Mouse (Mus musculus) urinary bladder, postnatal 4 days (tissue): ENCODE measurements around the gene Zfp57.
"Not testable (repeated sequence)": the region's sequence is repeated elsewhere in the genome, so short reads cannot be mapped to it uniquely, and the experiment has no call there.

Experiments
- DNase-seq, 2 experiments: peaks; one replicate each; pipeline ENCODE4 v3.0.0; 2021 to 2022; ENCODE audit warnings: low spot score in 2 of 2

Gene Zfp57

DNA sequence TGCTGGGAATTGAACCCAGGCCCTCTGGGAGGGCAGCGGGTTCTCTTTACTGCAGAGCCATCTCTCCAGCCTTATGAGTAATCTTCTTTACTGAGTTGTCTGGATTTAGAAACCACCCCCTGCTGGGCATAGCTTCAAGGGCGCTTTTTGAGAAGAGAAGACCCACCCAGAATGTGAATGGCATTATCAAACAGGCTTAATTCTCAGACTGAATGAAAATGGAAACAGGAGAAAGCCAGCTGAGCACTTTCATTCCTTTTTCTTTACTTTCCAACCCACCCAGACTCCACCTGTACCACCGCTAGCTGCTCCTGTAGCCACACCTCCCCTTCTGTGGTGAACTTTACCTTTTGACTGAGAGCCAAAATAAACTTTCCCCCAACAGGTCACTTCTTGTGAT is 5.5 kb upstream of the Zfp57 start:
- no peak for DNase-seq

- DNase-seq, result peak; percentile 57 to 88
Observed at GRCm38 (mm10) chr17:36997033-36997735, 3.8 kb upstream of the Zfp57 start.

GRCm38 (mm10) chr17:36998477-36998876 is 2.5 kb upstream of the Zfp57 start:
- no peak for DNase-seq

DNA sequence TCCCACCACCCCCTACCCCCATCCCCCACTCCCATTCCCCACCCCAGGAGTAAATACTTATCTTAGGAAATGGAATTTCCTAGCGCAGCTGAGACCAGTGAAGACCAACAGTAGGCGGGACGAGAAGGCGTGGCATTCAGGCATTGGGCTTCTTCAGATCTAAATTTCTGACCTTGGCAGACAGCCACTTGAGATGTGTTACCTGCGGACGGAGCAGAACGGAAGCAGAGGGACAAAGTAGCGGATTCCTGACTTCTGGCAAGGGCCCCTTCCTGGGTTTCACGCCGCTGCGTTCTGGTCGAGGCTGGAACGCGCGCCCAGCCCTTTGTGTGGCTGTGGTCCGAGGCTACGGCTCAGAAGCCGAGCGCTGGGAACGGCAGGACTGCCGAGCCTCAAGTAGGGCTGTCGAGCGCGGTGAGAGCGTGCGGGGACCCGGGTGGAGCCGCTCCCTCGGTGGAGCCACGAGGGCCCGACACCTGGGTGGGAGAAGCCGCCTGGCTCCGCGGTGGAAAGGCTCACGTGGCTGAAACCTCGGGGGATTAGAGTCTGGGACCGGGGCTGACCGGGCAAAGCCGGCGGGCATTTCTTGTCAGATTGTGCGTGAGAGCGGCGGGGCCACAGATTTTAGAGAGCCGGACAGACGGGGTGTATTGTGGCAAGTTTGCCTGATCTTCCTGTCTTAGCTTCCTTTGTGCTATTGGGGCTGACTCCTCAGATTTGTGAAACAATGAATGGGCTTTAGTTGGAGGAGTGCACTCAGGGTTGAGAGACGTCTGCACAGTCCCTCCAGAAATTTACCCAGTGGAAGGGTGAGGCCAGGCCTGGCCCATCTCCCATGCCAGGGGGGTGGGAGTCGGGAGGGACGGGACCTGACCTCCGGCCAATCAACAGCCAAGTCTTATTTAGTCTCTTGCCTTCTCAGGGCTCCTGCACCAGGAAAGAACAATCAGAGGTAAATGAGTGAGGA is 1.7 kb downstream of the Zfp57 start:
- DNase-seq, result peak; percentile 43 to 63

DNA sequence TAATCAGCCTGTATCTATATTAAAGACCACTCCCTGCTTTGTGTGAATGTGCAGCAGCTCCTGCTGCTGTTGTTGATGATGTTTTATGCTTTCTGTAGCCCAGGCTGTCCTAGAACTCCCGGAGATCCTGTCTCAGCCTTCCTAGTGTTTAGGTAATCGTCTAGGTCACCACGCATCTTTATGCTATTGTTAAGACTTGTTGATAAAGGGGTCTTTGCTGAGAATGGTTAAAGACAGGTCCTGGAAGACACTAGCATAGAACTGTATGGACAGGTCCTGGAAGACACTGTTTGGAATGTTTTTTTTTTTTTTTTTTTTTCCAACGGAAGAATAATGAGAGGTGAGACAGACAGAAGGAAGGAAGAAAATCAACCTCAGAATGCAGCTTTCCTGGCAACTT is 2.4 kb downstream of the Zfp57 start:
- no peak for DNase-seq

DNA sequence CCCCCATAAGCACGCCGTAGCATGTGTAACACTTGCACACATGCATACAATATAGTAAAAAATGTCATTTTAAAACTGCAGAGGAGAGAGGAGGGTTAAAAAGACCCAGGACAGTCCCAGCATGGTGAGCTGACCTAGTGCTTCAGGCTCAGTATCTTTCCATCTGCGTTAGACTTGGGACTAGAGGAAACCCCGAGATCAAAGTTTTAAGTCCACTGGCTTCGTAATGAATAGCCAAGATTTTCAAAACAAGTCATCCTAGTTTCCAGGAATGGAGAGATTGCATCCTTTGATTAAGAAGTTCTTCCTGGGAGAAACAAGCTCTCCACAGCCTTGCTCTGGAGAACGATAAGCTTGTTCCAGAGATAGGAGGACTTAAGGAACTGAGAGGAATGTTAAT is 7.2 kb downstream of the Zfp57 start:
- no peak for DNase-seq

- DNase-seq, result no peak
Observed at GRCm38 (mm10) chr17:37009460-37010042, 8.6 kb downstream of the Zfp57 start.

- DNase-seq, result no peak
Observed at GRCm38 (mm10) chr17:37011719-37012118, 10.8 kb downstream of the Zfp57 start.

GRCm38 (mm10) chr17:37012141-37012540 is 11.2 kb downstream of the Zfp57 start:
- no peak for DNase-seq

GRCm38 (mm10) chr17:37016333-37016732 is 15.4 kb downstream of the Zfp57 start:
- DNase-seq, result no peak

- no peak for DNase-seq
Observed at GRCm38 (mm10) chr17:37018328-37018727, 17.4 kb downstream of the Zfp57 start.

DNA sequence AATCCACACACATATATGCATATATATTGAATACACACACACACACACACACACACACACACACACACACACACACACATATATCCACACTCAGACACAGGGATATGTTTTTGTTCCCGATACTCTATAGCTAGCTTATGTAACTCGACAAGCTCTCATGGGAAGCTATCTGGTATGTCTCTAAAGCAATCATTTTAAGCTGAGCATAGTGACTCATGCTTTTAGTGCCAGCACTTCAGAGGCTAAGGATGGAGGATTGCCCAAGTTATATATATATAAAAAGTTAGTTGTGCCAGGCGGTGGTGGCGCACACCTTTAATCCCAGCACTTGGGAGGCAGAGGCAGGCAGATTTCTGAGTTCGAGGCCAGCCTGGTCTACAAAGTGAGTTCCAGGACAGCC is 18.3 kb downstream of the Zfp57 start:
- DNase-seq, result not testable (repeated sequence)

GRCm38 (mm10) chr17:37022628-37023576 is 21.9 kb downstream of the Zfp57 start, which contains the start of gene Mog:
Mog (minus strand) TSS chr17:37023398.
- no peak for DNase-seq

GRCm38 (mm10) chr17:37026425-37026824 is 25.5 kb downstream of the Zfp57 start:
- DNase-seq, result no peak

DNA sequence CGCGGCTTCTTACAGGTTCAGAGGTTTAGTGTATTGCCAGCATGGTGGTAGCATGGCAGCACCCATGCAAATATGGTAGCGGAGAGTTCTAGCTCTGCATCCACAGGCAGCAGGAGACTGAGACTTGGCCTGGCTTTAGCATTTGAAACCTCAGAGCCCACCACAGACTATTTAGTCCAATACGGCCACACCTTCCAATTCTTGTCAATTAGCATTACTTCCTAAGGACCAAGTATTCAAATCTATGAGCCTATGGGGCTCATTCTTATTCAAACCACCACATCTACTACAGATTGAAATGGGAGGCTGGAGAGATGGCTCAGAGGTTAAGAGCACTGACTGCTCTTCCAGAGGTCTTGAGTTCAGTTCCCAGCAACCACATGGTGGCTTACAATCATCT is 26.5 kb downstream of the Zfp57 start:
- DNase-seq, result no peak

GRCm38 (mm10) chr17:37028212-37028611 is 27.2 kb downstream of the Zfp57 start:
- DNase-seq, result no peak

GRCm38 (mm10) chr17:37028683-37029120 is 27.7 kb downstream of the Zfp57 start:
- peak; percentile 89 for DNase-seq

GRCm38 (mm10) chr17:37029162-37029561 is 28.2 kb downstream of the Zfp57 start:
- DNase-seq, result no peak

- DNase-seq, result no peak
Observed at GRCm38 (mm10) chr17:37039127-37039894, 38.3 kb downstream of the Zfp57 start.

GRCm38 (mm10) chr17:37044651-37045244 is 43.8 kb downstream of the Zfp57 start:
- DNase-seq, result no peak
